Mouse (Mus musculus): Measurements from ENCODE around the gene Ucn3.

DNA sequence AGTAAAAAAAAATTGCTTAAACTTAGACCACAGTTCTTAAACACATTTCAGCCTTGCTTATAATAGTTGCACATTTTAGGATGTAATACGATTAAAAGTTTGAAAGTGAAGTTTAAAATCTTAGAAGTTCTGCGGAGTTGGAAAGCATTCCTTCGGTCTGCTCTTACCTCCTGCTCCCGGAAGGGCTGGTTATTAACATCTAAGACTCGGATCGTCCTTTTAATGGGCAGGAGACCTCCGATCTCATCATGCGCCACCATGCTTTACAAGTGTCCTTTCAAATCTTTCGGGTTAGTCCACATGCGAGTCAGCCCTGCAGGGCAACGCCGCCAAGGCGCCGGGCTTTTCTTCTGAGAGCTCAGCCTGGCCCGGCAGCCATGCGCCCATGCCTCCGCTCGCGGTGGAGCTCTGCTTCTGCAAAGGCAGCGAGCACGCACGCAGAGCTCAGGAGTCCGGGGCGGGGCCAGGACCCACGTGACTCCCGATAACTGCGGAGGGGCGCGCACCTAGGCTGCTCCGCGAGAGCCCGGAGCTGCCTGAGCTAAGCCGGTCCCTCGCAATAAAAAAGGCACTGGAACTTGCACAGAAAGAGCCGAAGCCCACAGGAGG, 51.9 kb downstream of the Ucn3 start:
- TF ChIP-seq GATA1 (IDR thresholded peaks at IDR 0.05; ENCODE audit: borderline replicate concordance, low read length) = no peak
- no peak for TF ChIP-seq FLI1 (IDR thresholded peaks at IDR 0.05; ENCODE audit: low read length)
